Mouse (Mus musculus): ENCODE data around the gene Acer1. TPM values are rescaled to one million over a fixed set of nuclear protein-coding genes. Genes with fewer than 3 reads are reported as not detected.

Acer1 gene
- polyA plus RNA-seq, 1 experiment from 2014 or later = 0.09 TPM

GRCm38 (mm10) chr17:56950915-56951314, 31.0 kb downstream of the Acer1 start:
- ATAC-seq (replicated peaks; ENCODE audit: low FRiP score, low TSS enrichment, low read depth) (no peak), DNase-seq (ENCODE audit: low spot score) (peak; percentile 63)
- 0 out of 2 replicates have a peak, but pooled peaks cover 5% of the 10 kb centered on the region for H3K9me3 ChIP-seq (ENCODE audit: control insufficient read depth, low read length)
- WGBS = 13% methylated on average over 3 of the region's 3 CpGs
- H3K27ac ChIP-seq (ENCODE audit: low read depth) = no peak overlapping the region
- no peaks in the 10 kb centered on the region for H3K36me3 ChIP-seq (ENCODE audit: control insufficient read depth, insufficient read depth, low read length)
- H3K4me1 ChIP-seq (replicated peaks; ENCODE audit: control insufficient read depth, insufficient read depth, low read length) = no peaks in the 10 kb centered on the region
- no peak overlapping the region for H3K4me3 ChIP-seq (ENCODE audit: low read depth, low read length)
- no peaks in the 10 kb centered on the region for H3K27me3 ChIP-seq (replicated peaks; ENCODE audit: control insufficient read depth, insufficient read depth, low read length)
- H3K4me2 ChIP-seq (ENCODE audit: low read length) = no peak overlapping the region
- no peak overlapping the region for H3K9ac ChIP-seq (ENCODE audit: low read length)

DNA sequence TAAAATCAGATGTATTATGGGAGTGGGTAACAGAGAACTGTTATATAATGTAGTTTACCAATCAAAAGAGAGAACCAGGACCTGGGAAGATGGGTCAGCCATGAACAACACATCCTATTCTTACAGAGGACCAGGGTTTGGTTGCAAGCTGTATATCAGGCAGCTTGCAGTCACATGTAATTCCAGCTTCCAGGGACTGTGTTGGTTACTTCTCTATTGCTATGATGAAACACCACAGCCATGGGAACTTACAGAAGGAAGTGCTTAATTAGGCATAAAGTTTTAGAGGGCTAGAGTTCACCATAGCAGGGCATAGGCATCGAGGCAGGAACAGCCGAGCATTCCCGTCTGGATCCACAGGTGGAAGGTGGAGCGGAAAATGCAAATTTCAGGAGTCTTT, 43.2 kb downstream of the Acer1 start:
- Histone ChIP-seq H3K27ac (ENCODE audit: low read depth) (no peak overlapping the region), H3K4me1 (replicated peaks; ENCODE audit: control insufficient read depth, insufficient read depth, low read length) (peaks cover 8% of the 10 kb centered on the region), H3K9me3 (ENCODE audit: control insufficient read depth, low read length) (peaks cover 3% of the 10 kb centered on the region; the same call in 1 of the 2 replicates), H3K9ac (ENCODE audit: low read length) (no peak overlapping the region), H3K27me3 (replicated peaks; ENCODE audit: control insufficient read depth, insufficient read depth, low read length) (no peaks in the 10 kb centered on the region), H3K4me3 (ENCODE audit: low read depth, low read length) (no peak overlapping the region), H3K36me3 (ENCODE audit: control insufficient read depth, insufficient read depth, low read length) (no peaks in the 10 kb centered on the region), H3K4me2 (ENCODE audit: low read length) (no peak overlapping the region)
- WGBS = 90% methylated on average over 4 of the region's 4 CpGs
- DNase-seq (ENCODE audit: low spot score) (no peak), ATAC-seq (replicated peaks; ENCODE audit: low FRiP score, low TSS enrichment, low read depth) (no peak)

- Histone ChIP-seq H3K9me3 (ENCODE audit: control insufficient read depth, low read length) (peaks cover 3% of the 10 kb centered on the region; the same call in 1 of the 2 replicates), H3K27ac (ENCODE audit: low read depth) (no peak overlapping the region), H3K4me3 (ENCODE audit: low read depth, low read length) (no peak overlapping the region), H3K27me3 (replicated peaks; ENCODE audit: control insufficient read depth, insufficient read depth, low read length) (no peaks in the 10 kb centered on the region), H3K36me3 (ENCODE audit: control insufficient read depth, insufficient read depth, low read length) (no peaks in the 10 kb centered on the region), H3K4me2 (ENCODE audit: low read length) (no peak overlapping the region), H3K4me1 (replicated peaks; ENCODE audit: control insufficient read depth, insufficient read depth, low read length) (peaks cover 14% of the 10 kb centered on the region), H3K9ac (ENCODE audit: low read length) (no peak overlapping the region)
- ATAC-seq (replicated peaks; ENCODE audit: low FRiP score, low TSS enrichment, low read depth) = no peak
- DNase-seq (ENCODE audit: low spot score) = no peak
- WGBS = 90% methylated on average over 7 of the region's 7 CpGs
These were observed 45.2 kb downstream of the Acer1 start for GRCm38 (mm10) chr17:56936731-56937130.

DNA sequence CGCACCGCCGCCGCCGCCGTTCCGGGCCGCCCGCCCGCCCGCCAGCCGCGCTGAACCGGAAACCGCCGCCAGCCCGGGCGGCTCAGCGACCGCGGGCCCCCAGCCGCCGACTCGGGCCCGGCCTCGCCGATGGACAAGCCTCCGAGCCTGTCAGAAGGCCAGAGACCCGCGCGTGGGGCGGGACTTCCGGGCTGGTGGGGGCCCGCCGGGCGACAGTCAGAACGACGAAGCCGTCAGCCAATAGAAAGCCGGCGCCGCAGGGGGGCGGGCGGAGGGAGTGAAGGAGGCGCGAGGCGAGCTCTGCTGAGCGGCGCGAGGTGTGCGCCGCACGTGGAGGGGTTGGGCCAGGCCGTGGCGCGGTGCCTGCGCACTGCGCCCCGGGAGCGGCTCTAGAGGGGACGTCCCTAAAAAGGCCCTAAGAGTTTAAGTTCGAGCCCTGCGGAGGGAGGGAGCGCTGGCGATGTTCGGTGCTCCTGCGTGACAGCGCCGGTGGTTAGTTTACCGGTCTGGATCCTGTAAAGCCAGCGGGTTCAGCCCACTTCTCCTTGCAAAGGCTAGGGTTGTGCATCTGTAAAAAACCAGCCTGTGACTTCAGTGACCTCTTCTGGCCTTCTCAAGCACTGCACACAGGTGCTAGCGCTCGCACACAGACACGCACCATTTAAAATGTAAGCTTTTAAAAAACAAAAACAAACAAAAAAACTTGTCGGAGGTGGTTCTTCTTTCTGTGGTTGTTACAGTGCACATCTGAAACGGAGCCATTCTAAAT, 46.4 kb downstream of the Acer1 start, which contains the start of gene Mllt1:
Gene Mllt1 (minus strand): TSS at position 53 of the 769 bp plus-strand sequence.
- H3K4me2 ChIP-seq (ENCODE audit: low read length) = peak within 1 kb of the TSS; percentile 87
- peak; percentile 99 for DNase-seq (ENCODE audit: low spot score)
- 4% methylated on average over 64 of the region's 76 CpGs for WGBS
- peak within 1 kb of the TSS; percentile 54; the same call in 1 of the 2 replicates for H3K27ac ChIP-seq (ENCODE audit: low read depth)
- H3K4me1 ChIP-seq (replicated peaks; ENCODE audit: control insufficient read depth, insufficient read depth, low read length) = peaks cover 14% of the 10 kb centered on the region
- peak; percentile 99 for ATAC-seq (replicated peaks; ENCODE audit: low FRiP score, low TSS enrichment, low read depth)
- no peaks in the 10 kb centered on the region for H3K9me3 ChIP-seq (ENCODE audit: control insufficient read depth, low read length)
- no peaks in the 10 kb centered on the region for H3K36me3 ChIP-seq (ENCODE audit: control insufficient read depth, insufficient read depth, low read length)
- H3K27me3 ChIP-seq (replicated peaks; ENCODE audit: control insufficient read depth, insufficient read depth, low read length) = no peaks in the 10 kb centered on the region
- H3K9ac ChIP-seq (ENCODE audit: low read length) = peak within 1 kb of the TSS; percentile 94
- peak within 1 kb of the TSS; percentile 91 for H3K4me3 ChIP-seq (ENCODE audit: low read depth, low read length)

- Histone ChIP-seq H3K4me1 (replicated peaks; ENCODE audit: control insufficient read depth, insufficient read depth, low read length) (peaks cover 14% of the 10 kb centered on the region), H3K27me3 (replicated peaks; ENCODE audit: control insufficient read depth, insufficient read depth, low read length) (no peaks in the 10 kb centered on the region), H3K4me2 (ENCODE audit: low read length) (peak overlapping the region; percentile 87), H3K9ac (ENCODE audit: low read length) (peak overlapping the region; percentile 94), H3K27ac (ENCODE audit: low read depth) (peak overlapping the region; percentile 54; the same call in 1 of the 2 replicates), H3K4me3 (ENCODE audit: low read depth, low read length) (peak overlapping the region; percentile 91), H3K9me3 (ENCODE audit: control insufficient read depth, low read length) (no peaks in the 10 kb centered on the region), H3K36me3 (ENCODE audit: control insufficient read depth, insufficient read depth, low read length) (no peaks in the 10 kb centered on the region)
- 1% methylated on average over 39 of the region's 45 CpGs for WGBS
- DNase-seq (ENCODE audit: low spot score) (no peak), ATAC-seq (replicated peaks; ENCODE audit: low FRiP score, low TSS enrichment, low read depth) (peak; percentile 56)
These were observed 47.2 kb downstream of the Acer1 start for GRCm38 (mm10) chr17:56934545-56935330.

DNA sequence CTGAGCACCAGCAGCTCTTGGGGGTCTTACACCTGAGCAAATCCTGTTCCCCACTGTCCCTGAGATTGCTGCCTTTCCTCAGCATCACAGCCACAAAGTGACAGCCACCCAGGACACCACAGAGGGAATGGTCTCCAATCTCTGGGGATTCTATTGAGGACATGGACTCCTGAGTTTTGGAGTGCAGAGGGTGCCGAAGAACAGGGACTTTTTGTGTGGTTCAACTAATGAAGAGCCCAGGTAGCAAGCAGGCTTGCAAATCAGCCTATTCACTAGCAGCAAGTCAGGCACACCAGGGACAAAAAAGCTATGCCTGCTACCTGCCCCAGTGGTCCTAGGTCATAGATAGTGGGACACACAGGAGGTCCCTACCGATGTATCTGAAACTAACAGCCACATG, 48.5 kb downstream of the Acer1 start:
- H3K36me3 ChIP-seq (ENCODE audit: control insufficient read depth, insufficient read depth, low read length) = no peaks in the 10 kb centered on the region
- no peaks in the 10 kb centered on the region for H3K9me3 ChIP-seq (ENCODE audit: control insufficient read depth, low read length)
- peaks cover 14% of the 10 kb centered on the region for H3K4me1 ChIP-seq (replicated peaks; ENCODE audit: control insufficient read depth, insufficient read depth, low read length)
- ATAC-seq (replicated peaks; ENCODE audit: low FRiP score, low TSS enrichment, low read depth) (no peak), DNase-seq (ENCODE audit: low spot score) (no peak)
- H3K9ac ChIP-seq (ENCODE audit: low read length) = no peak overlapping the region
- H3K4me3 ChIP-seq (ENCODE audit: low read depth, low read length) = no peak overlapping the region
- peak overlapping the region; percentile 87; the same call in 1 of the 2 replicates for H3K4me2 ChIP-seq (ENCODE audit: low read length)
- H3K27ac ChIP-seq (ENCODE audit: low read depth) = no peak overlapping the region
- H3K27me3 ChIP-seq (replicated peaks; ENCODE audit: control insufficient read depth, insufficient read depth, low read length) = no peaks in the 10 kb centered on the region
- 95% methylated on average over 2 of the region's 2 CpGs for WGBS

DNA sequence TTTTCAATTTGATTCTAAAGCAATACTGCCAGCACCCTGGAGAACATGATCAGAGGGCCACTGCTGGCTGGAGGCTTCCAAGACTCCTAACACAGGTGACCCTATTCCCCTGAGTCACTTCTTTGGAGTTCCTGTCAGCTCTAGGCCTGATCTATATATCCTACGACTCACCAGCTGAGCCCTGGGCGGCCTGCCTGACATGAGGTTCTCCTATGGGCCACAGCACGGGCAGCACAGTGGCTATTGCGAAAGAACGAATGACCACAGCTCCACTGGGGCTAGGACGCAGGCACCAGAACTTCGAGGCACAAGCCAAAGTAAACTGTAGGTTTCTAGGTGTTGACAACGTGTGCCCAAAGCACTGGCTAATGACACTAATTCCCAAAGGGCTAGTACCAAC, 51.9 kb downstream of the Acer1 start:
- ATAC-seq (replicated peaks; ENCODE audit: low FRiP score, low TSS enrichment, low read depth) = no peak
- DNase-seq (ENCODE audit: low spot score) = no peak
- WGBS = 86% methylated on average over 8 of the region's 8 CpGs
- H3K9me3 ChIP-seq (ENCODE audit: control insufficient read depth, low read length) = no peaks in the 10 kb centered on the region
- peaks cover 16% of the 10 kb centered on the region for H3K36me3 ChIP-seq (ENCODE audit: control insufficient read depth, insufficient read depth, low read length)
- peaks cover 14% of the 10 kb centered on the region for H3K4me1 ChIP-seq (replicated peaks; ENCODE audit: control insufficient read depth, insufficient read depth, low read length)
- no peak overlapping the region for H3K27ac ChIP-seq (ENCODE audit: low read depth)
- no peak overlapping the region for H3K9ac ChIP-seq (ENCODE audit: low read length)
- no peak overlapping the region for H3K4me3 ChIP-seq (ENCODE audit: low read depth, low read length)
- no peaks in the 10 kb centered on the region for H3K27me3 ChIP-seq (replicated peaks; ENCODE audit: control insufficient read depth, insufficient read depth, low read length)
- no peak overlapping the region for H3K4me2 ChIP-seq (ENCODE audit: low read length)

- DNase-seq (ENCODE audit: low spot score) = no peak
These were observed 52.4 kb downstream of the Acer1 start for GRCm38 (mm10) chr17:56929530-56929929.

More at GRCm38 (mm10) chr17:56929530-56929929, 52.4 kb downstream of the Acer1 start:
- Histone ChIP-seq H3K9ac (ENCODE audit: low read length) (no peak overlapping the region), H3K4me3 (ENCODE audit: low read depth, low read length) (no peak overlapping the region), H3K4me2 (ENCODE audit: low read length) (no peak overlapping the region), H3K27me3 (replicated peaks; ENCODE audit: control insufficient read depth, insufficient read depth, low read length) (no peaks in the 10 kb centered on the region), H3K36me3 (ENCODE audit: control insufficient read depth, insufficient read depth, low read length) (peaks cover 20% of the 10 kb centered on the region), H3K4me1 (replicated peaks; ENCODE audit: control insufficient read depth, insufficient read depth, low read length) (peaks cover 13% of the 10 kb centered on the region), H3K27ac (ENCODE audit: low read depth) (no peak overlapping the region), H3K9me3 (ENCODE audit: control insufficient read depth, low read length) (no peaks in the 10 kb centered on the region)
- ATAC-seq (replicated peaks; ENCODE audit: low FRiP score, low TSS enrichment, low read depth) = no peak
- 81% methylated on average over 1 of the region's 1 CpGs for WGBS
